Mouse (Mus musculus) thymus, adult 2 months (tissue): ENCODE results near the gene Hadhb. TPM values are rescaled to one million over a fixed set of nuclear protein-coding genes. Genes with fewer than 3 reads are reported as not detected.

ENCODE experiments used
- DNase-seq: peaks from one replicate; pipeline ENCODE4 v3.0.0; 2021
- H3K27ac ChIP-seq: fragments of 200-500 bp; 2 replicates; pipeline ENCODE4 v1.5.1; 2012; ENCODE audit warnings: low read length, control low read depth; ENCODE audit not compliant: control insufficient read depth, insufficient read depth
- H3K27me3 ChIP-seq: fragments of 200-500 bp; 2 replicates; pipeline ENCODE4 v1.6.1; 2012; ENCODE audit warnings: mild to moderate bottlenecking, low read length, moderate library complexity, mixed read lengths; ENCODE audit not compliant: control insufficient read depth, insufficient read depth
- H3K36me3 ChIP-seq: fragments of 200-500 bp; 2 replicates; pipeline ENCODE4 v1.6.1; 2012; ENCODE audit warnings: mild to moderate bottlenecking, low read length, moderate library complexity; ENCODE audit not compliant: control insufficient read depth, insufficient read depth
- H3K4me1 ChIP-seq: fragments of 200-500 bp; replicated peaks from 2 replicates; pipeline ENCODE4 v1.6.1; 2012; ENCODE audit warnings: low read length; ENCODE audit not compliant: control insufficient read depth, insufficient read depth
- H3K4me3 ChIP-seq: fragments of 200-500 bp; 2 replicates; pipeline ENCODE4 v1.5.1; 2012; ENCODE audit warnings: mild to moderate bottlenecking, low read length, control low read depth, moderate library complexity; ENCODE audit not compliant: control insufficient read depth, insufficient read depth
- CTCF ChIP-seq: fragments of 200-500 bp; IDR thresholded peaks from 2 replicates; pipeline ENCODE4 v1.5.1; 2012; ENCODE audit warnings: mild to moderate bottlenecking, control low read depth, low read length, moderate library complexity, borderline replicate concordance; ENCODE audit not compliant: control insufficient read depth, poor library complexity, insufficient read depth; ENCODE audit errors: extremely low read depth
- POLR2A ChIP-seq: fragments of 200-500 bp; IDR thresholded peaks from 2 replicates; pipeline ENCODE4 v1.6.1; 2012; ENCODE audit warnings: mild to moderate bottlenecking, low read length, control low read depth, moderate library complexity; ENCODE audit not compliant: control insufficient read depth, poor library complexity, insufficient read depth; ENCODE audit errors: extremely low read depth
- WGBS: fragments of 180-500 bp; shearing (Covaris S2); methylation state at CpG from one replicate; pipeline ENCODE4 v1.1.7; 2018; 5-methylcytosine and 5-hydroxymethylcytosine counted together
- polyA plus RNA-seq: library from polyadenylated mRNA; depleted of rRNA; stranded (reverse); fragments of >200 nt; gene quantifications from 2 replicates; pipeline ENCODE4 v1.2.3, GENCODE M21; 2012

Gene Hadhb
- polyA plus RNA-seq, 1 experiment: 140 TPM

DNA sequence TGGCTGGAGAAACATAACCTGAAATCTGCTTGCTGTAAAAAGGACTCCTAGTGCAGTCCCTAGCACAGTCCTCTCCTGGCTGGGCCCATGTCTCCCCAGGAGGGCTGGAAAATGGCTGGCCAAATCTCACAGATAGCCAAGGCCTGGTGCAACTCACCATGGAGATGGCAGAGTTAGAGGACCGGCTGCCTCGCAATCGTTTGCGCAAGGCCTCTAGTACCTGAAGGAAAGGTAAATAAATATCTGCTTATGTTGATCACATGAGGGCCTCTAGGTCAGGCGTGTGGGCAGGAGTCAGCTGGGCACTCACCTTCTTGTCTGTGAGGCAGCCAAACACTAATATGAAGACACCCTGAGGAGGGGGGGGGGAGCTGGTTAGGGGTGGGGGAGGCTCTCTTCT, 40.3 kb downstream of the Hadhb start:
- H3K27me3 ChIP-seq: no peaks in the 10 kb centered on the region
- H3K4me1 ChIP-seq: peaks cover 4% of the 10 kb centered on the region; the same call in 1 of the 2 replicates
- TF ChIP-seq POLR2A (no peak), CTCF (no peak)
- no peak for DNase-seq
- H3K27ac ChIP-seq: no peak overlapping the region
- WGBS: 98% methylated on average over 5 of the region's 5 CpGs
- no peak overlapping the region for H3K4me3 ChIP-seq
- H3K36me3 ChIP-seq: no peaks in the 10 kb centered on the region

DNA sequence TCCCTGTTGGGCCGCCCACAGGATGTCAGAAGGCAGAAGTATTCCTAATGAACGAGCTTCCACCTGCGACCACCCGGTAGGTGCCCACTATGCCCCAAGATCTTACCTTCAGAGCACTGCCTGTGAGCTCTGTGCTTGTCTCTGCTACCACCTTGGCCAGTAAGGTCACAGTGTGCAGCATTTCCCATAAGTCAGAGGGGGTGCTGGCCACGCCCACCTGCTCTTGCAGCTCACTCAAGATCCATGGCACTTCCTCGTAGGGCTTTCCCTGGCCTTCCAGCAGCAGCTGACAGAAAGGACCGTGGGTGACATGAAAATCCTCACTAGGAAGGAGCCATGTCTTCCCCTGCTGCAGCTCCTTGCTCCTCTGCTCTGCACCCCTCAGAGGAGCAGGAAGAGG, 43.2 kb downstream of the Hadhb start:
- Histone ChIP-seq H3K27me3 (no peaks in the 10 kb centered on the region), H3K27ac (no peak overlapping the region), H3K4me3 (no peak overlapping the region), H3K36me3 (no peaks in the 10 kb centered on the region), H3K4me1 (peaks cover 4% of the 10 kb centered on the region; the same call in 1 of the 2 replicates)
- 32% methylated on average over 7 of the region's 7 CpGs for WGBS
- DNase-seq: peak; percentile 14
- TF ChIP-seq CTCF (no peak), POLR2A (no peak)

DNA sequence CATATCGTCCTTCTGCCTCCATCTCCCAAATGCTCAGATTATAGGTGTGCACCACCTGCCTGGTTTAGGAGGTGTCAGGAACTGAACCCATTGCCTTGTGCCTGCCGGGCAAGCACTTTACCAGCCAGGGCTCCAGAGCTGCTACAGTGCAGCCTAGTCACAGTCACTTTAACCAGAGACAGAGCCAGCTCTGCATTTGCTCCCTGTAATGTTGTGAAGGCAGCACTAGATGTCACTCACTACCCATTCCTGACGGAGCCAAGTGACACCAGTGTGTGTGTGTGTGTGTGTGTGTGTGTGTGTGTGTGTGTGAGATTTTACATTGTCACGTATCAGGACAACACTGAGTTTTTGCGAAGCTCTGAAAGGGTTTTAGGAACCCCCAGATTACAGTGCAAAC, 46.5 kb downstream of the Hadhb start:
- DNase-seq: no peak
- 44% methylated on average over 5 of the region's 5 CpGs for WGBS
- Histone ChIP-seq H3K4me1 (peaks cover 4% of the 10 kb centered on the region; the same call in 1 of the 2 replicates), H3K27ac (no peak overlapping the region), H3K4me3 (no peak overlapping the region), H3K36me3 (no peaks in the 10 kb centered on the region), H3K27me3 (no peaks in the 10 kb centered on the region)
- no peak for TF ChIP-seq POLR2A

DNA sequence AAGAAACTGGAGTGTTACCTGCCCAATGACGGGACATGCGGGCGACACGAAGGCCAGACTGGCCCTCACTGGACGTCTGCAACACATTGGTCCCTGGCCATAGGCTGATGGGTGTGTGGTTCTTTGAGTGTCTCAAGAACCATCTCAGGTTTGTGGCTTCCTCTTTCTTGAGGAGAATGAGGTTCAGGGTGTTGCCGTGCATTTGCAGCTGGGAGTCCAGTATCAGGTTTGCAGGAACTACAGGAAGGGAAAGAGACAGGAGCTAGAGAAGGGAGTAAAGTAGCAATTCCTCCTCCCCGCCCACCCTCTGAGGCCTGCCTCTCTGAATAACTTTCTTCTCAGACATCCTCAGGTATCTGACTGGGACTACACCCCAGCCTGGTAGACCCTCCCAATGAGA, 47.2 kb downstream of the Hadhb start:
- DNase-seq: no peak
- H3K36me3 ChIP-seq: no peaks in the 10 kb centered on the region
- peaks cover 4% of the 10 kb centered on the region; the same call in 1 of the 2 replicates for H3K4me1 ChIP-seq
- no peak for TF ChIP-seq POLR2A
- H3K27me3 ChIP-seq: no peaks in the 10 kb centered on the region
- 70% methylated on average over 7 of the region's 7 CpGs for WGBS
- no peak overlapping the region for H3K4me3 ChIP-seq
- no peak overlapping the region for H3K27ac ChIP-seq

DNA sequence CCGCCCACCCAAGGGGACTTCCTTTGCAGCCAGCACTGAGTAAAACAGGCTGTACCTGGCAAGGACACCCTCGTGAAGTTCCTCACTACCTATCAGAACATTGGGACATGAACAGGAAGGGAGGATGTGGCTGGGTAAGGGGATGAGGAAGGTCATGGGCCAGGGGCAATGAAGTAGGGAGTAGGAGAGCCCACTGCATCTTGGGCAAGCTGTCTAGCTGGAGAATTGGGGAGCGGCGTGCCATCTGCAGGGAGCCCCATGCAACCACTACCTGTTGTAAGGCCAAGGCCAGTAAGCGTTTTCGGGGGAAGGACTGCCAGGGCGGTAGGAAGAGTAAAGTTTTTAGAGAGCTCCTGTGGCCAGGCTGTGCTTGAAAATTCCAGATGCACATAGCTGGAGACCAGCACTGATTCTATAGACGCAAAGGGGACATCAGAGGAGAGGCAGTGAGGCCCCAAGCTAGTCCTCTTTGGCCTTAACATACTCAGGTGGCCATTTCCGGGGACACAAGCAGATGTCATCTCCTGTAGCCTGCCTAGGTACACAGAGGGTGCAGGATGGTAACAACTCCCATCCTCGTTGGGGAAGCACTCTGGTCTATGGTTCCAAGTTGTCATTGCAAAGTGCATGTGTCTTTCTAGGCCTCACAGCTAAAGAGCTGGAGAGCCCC, 48.3 kb downstream of the Hadhb start:
- Histone ChIP-seq H3K4me1 (peaks cover 1% of the 10 kb centered on the region; the same call in 1 of the 2 replicates), H3K27me3 (no peaks in the 10 kb centered on the region), H3K36me3 (no peaks in the 10 kb centered on the region), H3K4me3 (no peak overlapping the region), H3K27ac (no peak overlapping the region)
- WGBS: 84% methylated on average over 10 of the region's 10 CpGs
- DNase-seq: no peak
- TF ChIP-seq POLR2A: no peak
- TF ChIP-seq CTCF: no peak

DNA sequence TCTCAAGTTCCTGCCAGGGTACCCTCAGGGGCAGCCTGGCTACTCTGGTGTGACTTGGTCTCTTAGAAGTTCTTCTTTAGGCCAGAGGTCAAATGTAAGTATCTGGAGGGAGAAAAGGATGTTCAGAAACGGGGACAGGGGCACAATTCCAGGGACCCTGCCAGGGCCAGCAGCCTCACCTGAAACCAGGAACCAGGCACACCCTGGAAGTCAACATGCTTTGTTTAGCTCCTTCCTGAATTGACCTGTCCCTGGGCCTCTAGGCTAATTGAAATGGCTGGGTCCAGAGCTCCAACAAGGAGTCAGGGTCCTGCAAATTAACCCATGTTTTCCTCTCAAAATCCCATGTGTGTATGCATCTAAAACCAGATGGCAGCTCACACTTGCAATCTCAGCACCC, 49.4 kb downstream of the Hadhb start:
- TF ChIP-seq POLR2A (no peak), CTCF (no peak)
- H3K4me1 ChIP-seq: no peaks in the 10 kb centered on the region
- H3K36me3 ChIP-seq: no peaks in the 10 kb centered on the region
- no peak for DNase-seq
- no peak overlapping the region for H3K27ac ChIP-seq
- 73% methylated on average over 1 of the region's 1 CpGs for WGBS
- no peak overlapping the region for H3K4me3 ChIP-seq
- H3K27me3 ChIP-seq: no peaks in the 10 kb centered on the region

DNA sequence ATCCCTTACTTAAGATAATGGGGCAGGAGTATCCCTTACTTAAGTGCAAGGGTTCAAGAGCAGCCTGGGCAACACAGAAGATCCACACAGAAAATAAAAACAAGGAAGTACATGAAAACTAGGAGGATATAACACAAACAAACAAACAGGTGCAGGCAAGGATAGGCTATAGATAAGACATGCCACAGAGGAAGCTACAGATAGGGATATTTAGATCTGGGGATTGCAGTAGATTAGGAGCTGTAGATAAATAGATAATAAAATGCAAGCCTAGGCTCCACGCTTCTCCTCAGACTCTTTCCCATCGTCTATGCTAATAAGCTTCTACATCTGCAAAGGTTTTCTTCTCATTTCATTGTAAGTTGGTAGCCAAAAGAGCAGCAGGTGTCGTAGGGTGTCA, 50.0 kb downstream of the Hadhb start:
- H3K4me1 ChIP-seq: no peaks in the 10 kb centered on the region
- H3K27me3 ChIP-seq: no peaks in the 10 kb centered on the region
- TF ChIP-seq POLR2A (no peak), CTCF (no peak)
- H3K36me3 ChIP-seq: no peaks in the 10 kb centered on the region
- no peak overlapping the region for H3K27ac ChIP-seq
- no peak for DNase-seq
- WGBS: 90% methylated on average over 3 of the region's 3 CpGs
- no peak overlapping the region for H3K4me3 ChIP-seq
